Mouse (Mus musculus) brain, embryonic 14.5 days (tissue): ENCODE measurements around the gene Itga5.

Source experiments
- CTCF ChIP-seq: fragments of 200-500 bp; IDR thresholded peaks from 2 replicates; pipeline ENCODE4 v1.5.1; 2012; ENCODE audit warnings: inconsistent platforms, mild to moderate bottlenecking, moderate library complexity, borderline replicate concordance; ENCODE audit not compliant: insufficient read depth, insufficient read length; ENCODE audit errors: extremely low read depth
- POLR2A ChIP-seq: fragments of 200-500 bp; IDR thresholded peaks from 2 replicates; pipeline ENCODE4 v1.6.1; 2012; ENCODE audit warnings: mild to moderate bottlenecking, inconsistent platforms, borderline replicate concordance; ENCODE audit not compliant: poor library complexity, insufficient read depth, insufficient read length, severe bottlenecking; ENCODE audit errors: extremely low read depth

DNA sequence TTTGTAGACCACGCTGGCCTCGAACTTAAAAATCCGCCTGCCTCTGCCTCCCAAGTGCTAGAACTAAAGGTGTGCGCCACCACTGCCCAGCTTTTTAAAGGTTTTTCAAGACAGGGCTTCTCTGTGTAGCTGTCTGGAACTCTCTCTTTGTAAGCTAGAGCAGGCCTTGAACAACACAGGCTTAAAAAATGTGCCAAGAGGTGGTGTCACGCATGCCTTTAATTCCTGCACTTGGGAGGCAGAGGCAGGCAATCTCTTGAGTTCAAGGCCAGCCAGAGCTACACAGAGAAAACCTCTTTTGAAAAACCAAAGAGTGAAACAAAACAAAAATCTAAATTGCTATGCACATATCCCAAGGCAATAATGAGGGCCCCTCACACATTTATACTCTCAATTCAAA lies 34.8 kb upstream of the Itga5 start:
- TF ChIP-seq POLR2A (no peak), CTCF (no peak)
